Mouse (Mus musculus): ENCODE data around the gene Hoxd12.

- TF ChIP-seq CTCF (conservative IDR thresholded peaks at IDR 0.05; ENCODE audit: low read length), result no peak
- TF ChIP-seq NANOG (IDR thresholded peaks at IDR 0.05; ENCODE audit: borderline replicate concordance, low read length), result no peak
Observed at GRCm38 (mm10) chr2:74673835-74674425, 883 bp upstream of the Hoxd12 start.

Data from E14TG2a.4 (cell line).